Mouse (Mus musculus) limb, embryonic 11.5 days (tissue): ENCODE results near the gene Olfr328. TPM values are rescaled to one million over a fixed set of nuclear protein-coding genes. Genes with fewer than 3 reads are reported as not detected.
A peak's percentile ranks its signal among the peaks of the same experiment; 100 is the strongest.
"Not testable (repeated sequence)": the region's sequence is repeated elsewhere in the genome, so short reads cannot be mapped to it uniquely, and the experiment has no call there.

Source experiments
- ATAC-seq: fragments of 200-750 bp; cut with Nextera tagmentation; 2 replicates; pipeline ENCODE4 v1.8.0; 2017; ENCODE audit warnings: low read depth; ENCODE audit not compliant: insufficient number of reproducible peaks, low FRiP score, low TSS enrichment
- DNase-seq: peaks from one replicate; pipeline ENCODE4 v3.0.0-alpha.2; 2015; ENCODE audit warnings: low spot score
- H3K27ac ChIP-seq: fragments of 300-500 bp; sonication (generic); replicated peaks from 2 replicates; pipeline ENCODE4 v1.5.1; 2014; ENCODE audit warnings: low read depth, mild to moderate bottlenecking, low read length
- H3K27me3 ChIP-seq: fragments of 300-500 bp; sonication (generic); 2 replicates; pipeline ENCODE4 v1.6.1; 2014; ENCODE audit warnings: mild to moderate bottlenecking, low read length, mixed read lengths; ENCODE audit not compliant: control insufficient read depth, insufficient read depth
- H3K36me3 ChIP-seq: fragments of 300-500 bp; sonication (generic); 2 replicates; pipeline ENCODE4 v1.6.1; 2014; ENCODE audit warnings: mild to moderate bottlenecking, low read length, moderate library complexity, mixed read lengths; ENCODE audit not compliant: control insufficient read depth, insufficient read depth
- H3K4me1 ChIP-seq: fragments of 300-500 bp; sonication (generic); 2 replicates; pipeline ENCODE4 v1.6.1; 2014; ENCODE audit warnings: low read length, mixed read lengths; ENCODE audit not compliant: control insufficient read depth, insufficient read depth
- H3K4me2 ChIP-seq: fragments of 300-500 bp; sonication (generic); 2 replicates; pipeline ENCODE4 v1.6.1; 2014; ENCODE audit warnings: low read depth, mild to moderate bottlenecking, moderate library complexity; ENCODE audit not compliant: severe bottlenecking
- H3K4me3 ChIP-seq: fragments of 300-500 bp; sonication (generic); 2 replicates; pipeline ENCODE4 v1.5.1; 2014; ENCODE audit warnings: low read depth, low read length
- H3K9ac ChIP-seq: fragments of 300-500 bp; sonication (generic); 2 replicates; pipeline ENCODE4 v1.6.1; 2014; ENCODE audit warnings: mild to moderate bottlenecking, low read length
- H3K9me3 ChIP-seq: fragments of 300-500 bp; sonication (generic); 2 replicates; pipeline ENCODE4 v1.6.1; 2016; ENCODE audit warnings: low read length; ENCODE audit not compliant: control insufficient read depth
- WGBS: fragments of 180-500 bp; shearing (Covaris S2); extraction: QIAGEN DNeasy Blood & Tissue Kit; methylation state at CpG from one replicate; pipeline ENCODE4 v1.1.7; 2014; 5-methylcytosine and 5-hydroxymethylcytosine counted together
- polyA plus RNA-seq: library from polyadenylated mRNA; unstranded; fragments of >200 nt; fragmentation: Nextera tagmentation; extraction: Ambion mirVana; gene quantifications from 2 replicates; pipeline ENCODE4 v1.2.1, GENCODE M21; 2014

Olfr328 gene
- polyA plus RNA-seq, 1 experiment from 2014 or later = 0.09 TPM

DNA sequence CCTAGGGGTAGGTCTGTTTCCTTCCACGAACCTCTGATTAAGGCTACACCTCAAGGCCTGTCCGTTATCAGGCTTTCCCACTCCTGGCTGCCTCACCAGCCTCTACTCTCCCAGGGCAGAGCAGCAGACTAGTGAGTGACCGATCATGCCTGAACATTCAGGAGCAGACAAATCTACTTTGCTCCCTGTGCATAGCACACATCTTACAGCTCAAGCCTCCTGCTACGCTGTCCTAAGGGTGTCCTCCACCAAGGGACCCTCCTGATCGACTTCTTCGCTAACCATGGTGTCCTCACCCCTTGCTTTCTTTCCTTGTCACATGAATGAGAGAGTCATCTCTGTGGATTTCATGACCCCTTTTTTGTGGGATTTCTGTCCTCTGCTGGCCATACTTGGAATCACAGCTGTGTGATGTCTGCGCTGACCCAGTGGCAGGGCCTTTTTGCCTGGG is 32.5 kb upstream of the Olfr328 start:
- no peak overlapping the region for H3K4me3 ChIP-seq
- no peak overlapping the region for H3K9ac ChIP-seq
- peak; percentile 58 for DNase-seq
- no peak overlapping the region for H3K4me2 ChIP-seq
- H3K36me3 ChIP-seq = no peaks in the 10 kb centered on the region
- WGBS = 68% methylated on average over 7 of the region's 7 CpGs
- no peak for ATAC-seq
- H3K27ac ChIP-seq = no peak overlapping the region
- H3K9me3 ChIP-seq = no peaks in the 10 kb centered on the region
- H3K4me1 ChIP-seq = no peaks in the 10 kb centered on the region
- H3K27me3 ChIP-seq = no peaks in the 10 kb centered on the region

- Histone ChIP-seq H3K4me3 (no peak overlapping the region), H3K9ac (no peak overlapping the region), H3K27me3 (no peaks in the 10 kb centered on the region), H3K4me1 (no peaks in the 10 kb centered on the region), H3K9me3 (no peaks in the 10 kb centered on the region), H3K36me3 (no peaks in the 10 kb centered on the region), H3K27ac (no peak overlapping the region), H3K4me2 (no peak overlapping the region)
- DNase-seq (no peak), ATAC-seq (no peak)
- WGBS = 77% methylated on average over 8 of the region's 8 CpGs
These were observed 23.2 kb upstream of the Olfr328 start for GRCm38 (mm10) chr11:58578636-58579035.

DNA sequence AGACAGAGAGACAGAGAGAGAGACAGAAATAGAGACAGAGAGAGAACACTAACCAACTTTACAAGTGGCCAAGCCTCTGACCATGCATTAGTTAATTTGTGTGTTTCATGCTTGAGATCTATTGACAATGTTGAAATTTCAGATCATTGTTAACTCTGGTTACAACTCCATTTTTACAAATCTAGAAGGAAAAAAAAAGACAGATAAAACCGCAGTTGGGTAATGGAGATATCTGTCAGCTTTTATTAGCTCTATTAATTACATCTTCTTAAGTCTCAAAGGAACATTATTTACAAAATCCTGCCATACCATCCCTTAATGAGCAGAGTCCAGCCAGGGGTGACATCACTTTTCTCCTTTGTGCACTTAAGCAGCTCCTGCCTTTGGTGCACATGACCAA is 22.0 kb upstream of the Olfr328 start, which contains the start of gene Olfr325:
Gene Olfr325 (plus strand): TSS at position 301 of the 400 bp plus-strand sequence.
- Histone ChIP-seq H3K36me3 (no peaks in the 10 kb centered on the region), H3K4me1 (no peaks in the 10 kb centered on the region), H3K27ac (no peak within 1 kb of the TSS), H3K9ac (no peak within 1 kb of the TSS), H3K4me3 (no peak within 1 kb of the TSS), H3K4me2 (no peak within 1 kb of the TSS), H3K27me3 (no peaks in the 10 kb centered on the region), H3K9me3 (no peaks in the 10 kb centered on the region)
- DNase-seq (no peak), ATAC-seq (no peak)
- WGBS = 81% methylated on average over 1 of the region's 1 CpGs

GRCm38 (mm10) chr11:58570405-58570804 is 15.0 kb upstream of the Olfr328 start, which contains the start of gene Olfr224:
TSS of gene Olfr224 (minus strand) at chr11:58570553.
- ATAC-seq = no peak
- no peak for DNase-seq
- no peaks in the 10 kb centered on the region for H3K4me1 ChIP-seq
- no peak within 1 kb of the TSS for H3K4me2 ChIP-seq
- no peak within 1 kb of the TSS for H3K27ac ChIP-seq
- no peak within 1 kb of the TSS for H3K9ac ChIP-seq
- no peaks in the 10 kb centered on the region for H3K27me3 ChIP-seq
- WGBS = 82% methylated on average over 5 of the region's 5 CpGs
- no peak within 1 kb of the TSS for H3K4me3 ChIP-seq
- H3K9me3 ChIP-seq = no peaks in the 10 kb centered on the region
- no peaks in the 10 kb centered on the region for H3K36me3 ChIP-seq

GRCm38 (mm10) chr11:58546322-58546721 is 9.1 kb downstream of the Olfr328 start, which contains the start of gene Olfr329-ps:
TSS of gene Olfr329-ps (minus strand) at chr11:58546422.
- WGBS = 83% methylated on average over 5 of the region's 5 CpGs
- DNase-seq = no peak
- H3K9me3 ChIP-seq = no peaks in the 10 kb centered on the region
- no peak within 1 kb of the TSS for H3K4me3 ChIP-seq
- H3K27me3 ChIP-seq = no peaks in the 10 kb centered on the region
- no peaks in the 10 kb centered on the region for H3K4me1 ChIP-seq
- no peak for ATAC-seq
- H3K4me2 ChIP-seq = no peak within 1 kb of the TSS
- H3K9ac ChIP-seq = no peak within 1 kb of the TSS
- no peaks in the 10 kb centered on the region for H3K36me3 ChIP-seq
- H3K27ac ChIP-seq = no peak within 1 kb of the TSS

DNA sequence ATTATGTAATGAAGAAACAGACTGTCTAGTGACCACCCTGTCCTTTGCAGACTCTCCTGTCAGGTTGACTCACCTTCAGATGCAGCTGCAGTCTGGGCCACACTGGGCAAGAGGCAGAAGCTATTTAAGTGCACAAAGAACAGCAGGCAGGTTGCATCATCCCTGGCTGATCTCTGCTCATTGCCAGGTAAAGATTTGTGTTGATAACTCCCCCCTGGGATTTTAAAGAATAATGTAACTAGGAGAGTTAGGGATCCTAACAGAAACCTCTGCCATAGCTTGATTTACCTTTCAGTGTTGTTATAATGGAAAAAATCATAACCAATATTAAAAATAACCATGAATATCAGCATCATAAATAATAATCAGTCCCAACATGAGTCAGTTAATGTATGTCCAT is 20.7 kb downstream of the Olfr328 start, which contains the start of gene Olfr330:
Gene Olfr330 (minus strand): TSS at position 101 of the 400 bp plus-strand sequence.
- not testable (repeated sequence) for ATAC-seq, H3K4me2 ChIP-seq, H3K4me1 ChIP-seq, H3K27ac ChIP-seq, DNase-seq, H3K27me3 ChIP-seq, H3K36me3 ChIP-seq, H3K9me3 ChIP-seq, H3K4me3 ChIP-seq, H3K9ac ChIP-seq

- WGBS = 89% methylated on average over 7 of the region's 9 CpGs
- H3K4me3 ChIP-seq, H3K27me3 ChIP-seq, H3K27ac ChIP-seq, H3K4me2 ChIP-seq, H3K9ac ChIP-seq, H3K9me3 ChIP-seq, ATAC-seq, H3K4me1 ChIP-seq, H3K36me3 ChIP-seq, DNase-seq: not testable (repeated sequence)
These were observed 35.7 kb downstream of the Olfr328 start for GRCm38 (mm10) chr11:58519756-58520155.

GRCm38 (mm10) chr11:58518916-58519315 is 36.5 kb downstream of the Olfr328 start:
- not testable (repeated sequence) for H3K36me3 ChIP-seq, H3K9ac ChIP-seq, H3K9me3 ChIP-seq, H3K4me1 ChIP-seq, ATAC-seq, H3K4me3 ChIP-seq, H3K27ac ChIP-seq, H3K4me2 ChIP-seq, DNase-seq, H3K27me3 ChIP-seq
- WGBS = 90% methylated on average over 17 of the region's 18 CpGs

- not testable (repeated sequence) for H3K4me1 ChIP-seq, DNase-seq, H3K36me3 ChIP-seq, H3K4me3 ChIP-seq, H3K4me2 ChIP-seq, H3K27me3 ChIP-seq, H3K27ac ChIP-seq, ATAC-seq, H3K9me3 ChIP-seq, H3K9ac ChIP-seq
- WGBS = 86% methylated on average over 19 of the region's 19 CpGs
These were observed 46.4 kb downstream of the Olfr328 start for GRCm38 (mm10) chr11:58509058-58509457.
